Mouse (Mus musculus) adrenal gland, postnatal 4 days (tissue): ENCODE measurements at regions not wholly inside any gene's neighbourhood (a gene's known extent, or its start where the extent isn't known, plus 50 kb on each side); places are given as distances from the start of the nearest gene placed in this dataset.
"Not testable (repeated sequence)": the region's sequence is repeated elsewhere in the genome, so short reads cannot be mapped to it uniquely, and the experiment has no call there.

Source experiments
- DNase-seq, 2 experiments: peaks; one replicate each; pipeline ENCODE4 v3.0.0; 2021 to 2022; ENCODE audit warnings: low spot score in 2 of 2, mixed read lengths in 2 of 2

DNA sequence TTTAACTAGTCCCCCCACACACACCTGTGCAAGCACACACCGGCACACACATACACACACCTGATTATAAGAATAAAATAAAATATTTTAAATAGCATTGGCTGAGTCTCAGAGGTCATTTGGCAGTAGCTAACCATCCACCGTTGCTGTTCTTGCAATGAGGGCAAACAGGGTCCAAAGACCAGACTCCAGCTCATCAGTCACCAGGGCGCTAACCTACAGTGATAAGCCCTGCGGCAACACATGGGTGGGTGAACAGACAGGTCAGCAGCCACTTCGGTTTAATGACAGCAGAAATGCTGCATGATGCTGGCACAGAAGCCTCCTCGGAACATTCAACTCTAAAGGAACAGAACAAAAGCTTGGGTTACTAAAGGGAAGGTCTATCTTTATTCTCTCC, 54.9 kb downstream of the Tas2r134 start:
- DNase-seq = no peak

DNA sequence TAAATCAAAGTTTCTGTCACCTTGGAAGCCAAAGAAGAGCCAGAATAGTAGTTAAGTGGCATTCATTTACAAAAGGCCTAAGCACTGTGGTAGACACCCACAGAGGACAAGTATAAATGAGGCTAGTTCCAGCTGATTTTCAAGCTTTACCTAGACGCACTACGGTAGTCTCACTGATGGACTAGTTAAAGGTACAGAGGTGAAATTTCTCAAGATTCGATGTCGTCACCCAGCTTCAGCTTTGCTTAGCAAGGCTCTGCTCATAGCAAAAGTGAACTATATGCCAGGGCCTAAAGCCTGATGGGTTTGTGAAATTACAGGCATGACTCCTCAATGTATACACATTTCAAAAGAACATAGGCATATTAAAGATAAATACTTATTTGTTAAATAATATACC, 55.4 kb downstream of the Tas2r134 start:
- DNase-seq = no peak

DNA sequence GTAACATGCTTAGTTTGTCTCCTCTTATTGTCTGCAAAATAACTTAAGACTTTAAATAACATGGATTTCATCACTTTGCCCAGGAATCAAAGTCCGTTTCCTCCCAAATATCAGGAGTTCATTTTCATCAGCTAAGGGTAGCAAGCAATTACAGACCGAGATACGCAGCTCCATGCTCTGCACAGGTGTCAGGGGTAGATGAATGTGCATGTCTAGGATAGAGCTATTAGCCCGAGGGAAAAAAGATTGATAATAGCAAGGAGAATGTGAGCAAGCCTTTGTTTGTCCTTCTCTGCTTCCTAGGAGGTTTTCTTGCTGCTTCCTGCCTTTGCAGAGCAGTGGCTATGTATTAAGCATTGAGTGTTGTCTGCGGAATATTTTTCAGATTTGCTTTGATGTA, 77.8 kb downstream of the Tas2r134 start:
- DNase-seq = no peak

DNA sequence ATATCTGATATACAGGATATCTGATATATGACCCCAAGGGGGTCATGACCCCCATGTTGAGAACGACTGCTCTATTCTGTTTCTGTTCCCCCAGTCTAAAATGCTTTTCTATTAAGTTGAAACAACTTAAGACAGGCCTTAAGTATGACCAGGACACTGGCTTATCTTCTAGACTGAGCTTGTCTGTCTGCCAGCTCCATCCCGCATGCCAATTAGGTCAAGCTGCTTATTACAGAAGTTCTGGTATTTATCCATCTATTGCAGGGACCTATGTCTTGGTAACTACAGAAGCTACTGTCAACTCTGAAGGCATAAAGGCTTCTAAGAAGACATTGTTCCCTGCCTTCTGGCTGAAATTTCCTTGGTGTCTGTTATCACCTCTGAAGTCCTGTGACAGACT, 81.4 kb downstream of the Tas2r134 start:
- DNase-seq = no peak

DNA sequence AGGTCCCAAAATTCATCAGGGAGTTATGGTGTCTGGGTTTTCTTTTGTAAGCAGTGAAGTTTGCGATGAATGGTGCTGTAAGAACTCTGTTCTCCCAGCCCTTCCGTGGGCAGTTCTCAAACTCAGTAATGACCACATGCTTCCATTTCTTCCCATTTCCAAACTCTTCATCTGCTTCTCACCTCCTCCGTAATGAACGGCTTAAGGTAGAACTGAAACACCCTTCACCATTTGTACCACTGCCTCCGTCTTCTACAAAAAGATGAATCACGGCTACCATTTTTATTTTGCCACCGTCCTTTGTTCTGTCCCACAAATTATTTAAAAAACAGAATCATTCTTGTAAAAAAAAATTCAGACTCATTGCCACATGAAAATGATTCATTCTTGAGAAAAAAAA, 85.3 kb downstream of the Tas2r134 start:
- DNase-seq = no peak

DNA sequence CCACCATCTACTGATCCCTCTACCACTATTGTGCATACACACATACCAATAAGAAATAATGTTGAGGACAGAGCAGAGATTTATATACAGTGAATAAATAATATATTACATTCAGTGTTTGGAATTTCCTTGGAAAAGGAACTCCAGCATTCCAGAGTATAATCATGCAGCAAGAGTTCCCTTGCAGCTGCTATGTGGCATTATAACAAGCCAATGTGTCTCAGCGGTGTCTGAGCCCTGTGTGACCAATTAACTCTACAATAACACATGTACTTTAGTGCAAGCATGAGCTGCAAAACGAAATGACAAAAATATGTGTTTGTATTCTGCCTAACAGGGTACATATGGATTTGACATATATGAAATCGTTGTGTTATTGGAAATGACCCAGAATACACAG, 103.5 kb downstream of the Tas2r134 start:
- DNase-seq = no peak

DNA sequence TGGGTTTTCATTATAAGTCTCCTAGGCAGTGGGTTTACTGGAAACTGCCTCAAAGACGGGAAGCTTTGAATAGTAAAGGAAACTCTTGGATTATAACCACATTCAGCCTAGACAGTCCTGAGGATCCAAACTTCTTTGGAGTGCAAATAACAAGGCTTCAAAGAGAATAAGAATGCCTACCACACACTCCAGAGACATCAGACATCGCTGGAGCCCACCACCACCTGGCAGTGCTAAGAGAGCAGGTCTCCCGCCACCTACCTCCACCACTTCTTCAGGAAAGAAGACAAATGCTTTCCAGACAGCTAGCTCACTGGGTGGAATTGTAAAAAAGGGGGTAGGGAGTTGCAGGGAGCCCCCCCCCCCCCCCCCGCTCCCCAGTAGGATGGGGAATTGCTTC, 104.4 kb downstream of the Tas2r134 start:
- DNase-seq = no peak

DNA sequence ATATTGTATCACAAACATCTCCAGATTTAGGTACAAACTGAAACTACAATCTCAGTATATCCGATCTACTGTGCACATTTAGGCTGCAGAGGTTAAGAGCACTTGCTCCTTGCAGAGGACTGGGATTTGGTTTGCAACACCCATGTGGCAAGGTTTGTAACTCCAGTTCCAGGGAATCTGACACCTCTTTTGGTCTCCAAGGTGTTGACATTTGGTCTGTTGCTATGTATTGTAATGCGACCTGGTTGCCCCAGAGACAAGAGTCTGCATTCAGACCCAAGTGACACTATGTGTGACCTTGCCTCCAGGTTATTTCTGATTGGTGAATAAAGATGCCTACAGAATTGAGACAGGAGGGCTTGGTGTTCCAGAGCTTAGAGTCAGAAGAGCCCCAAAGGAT, 105.0 kb downstream of the Tas2r134 start:
- no peak for DNase-seq

DNA sequence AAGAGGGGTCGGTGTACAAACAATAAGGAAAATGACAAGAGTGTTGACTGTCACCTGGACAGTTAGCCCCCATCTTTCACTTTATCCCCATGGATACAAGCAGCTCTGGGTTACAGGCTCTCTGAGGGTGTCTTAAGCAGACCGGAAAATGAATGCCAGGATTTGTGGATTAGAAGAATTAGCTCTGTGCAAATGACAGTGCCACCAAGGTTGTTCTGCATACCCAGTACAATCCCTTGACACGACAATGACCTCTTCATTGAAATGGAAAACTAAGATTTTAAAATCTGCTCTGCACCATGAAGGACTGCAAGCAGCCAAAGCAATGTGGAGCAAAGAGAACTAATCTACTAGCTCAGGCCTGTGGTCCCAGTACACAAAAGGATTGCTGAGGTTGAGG, 105.9 kb downstream of the Tas2r134 start:
- no peak for DNase-seq

DNA sequence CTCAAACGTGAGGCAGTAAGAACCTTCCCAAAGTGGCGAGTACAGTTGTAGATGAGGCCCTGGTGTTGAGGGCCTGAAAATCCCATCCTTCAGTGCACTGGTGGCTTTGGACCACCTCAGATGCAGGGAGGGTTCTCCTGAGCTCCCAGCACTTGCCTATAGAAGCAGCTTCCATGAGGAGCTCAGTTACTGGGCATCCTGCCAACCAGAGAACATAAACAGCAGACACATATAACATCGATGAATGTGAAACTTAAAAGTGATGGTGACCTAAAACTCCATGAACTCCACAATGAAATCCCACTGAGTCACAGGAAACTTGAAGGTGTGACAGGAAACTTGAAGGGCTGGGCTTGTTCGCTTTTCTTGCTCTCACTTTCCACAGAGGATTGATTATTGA, 109.1 kb downstream of the Tas2r134 start:
- no peak for DNase-seq

DNA sequence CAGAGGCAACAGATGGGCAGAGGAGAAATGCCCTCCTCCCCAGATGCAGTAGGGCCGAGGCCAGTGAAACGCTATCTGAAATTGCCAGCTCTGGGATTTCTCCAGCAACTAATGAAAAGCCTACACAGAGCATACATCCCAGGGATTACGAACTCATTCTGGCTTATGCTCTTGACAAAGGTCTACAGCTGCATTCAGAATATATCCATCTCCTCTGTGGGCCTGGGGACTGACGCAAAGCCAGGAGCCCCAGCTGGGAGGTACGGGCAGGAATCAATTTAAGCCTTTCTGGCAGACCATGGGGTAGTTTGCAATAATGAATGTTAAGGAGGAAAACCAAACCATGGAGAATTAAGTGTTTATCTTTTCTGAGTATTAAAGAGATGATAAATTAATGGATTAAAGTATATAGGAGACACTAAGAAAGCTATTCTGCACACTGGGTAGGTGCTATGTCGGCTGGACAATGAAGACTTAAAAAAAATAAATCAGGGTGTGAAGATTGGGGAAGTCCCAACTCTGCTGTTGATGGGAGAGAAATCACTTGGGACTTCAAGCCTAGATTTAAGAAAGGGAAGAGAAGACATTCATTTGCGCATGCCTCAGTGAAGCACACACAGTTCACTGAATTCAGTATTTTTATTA, 120.5 kb downstream of the Tas2r134 start:
- DNase-seq = no peak

DNA sequence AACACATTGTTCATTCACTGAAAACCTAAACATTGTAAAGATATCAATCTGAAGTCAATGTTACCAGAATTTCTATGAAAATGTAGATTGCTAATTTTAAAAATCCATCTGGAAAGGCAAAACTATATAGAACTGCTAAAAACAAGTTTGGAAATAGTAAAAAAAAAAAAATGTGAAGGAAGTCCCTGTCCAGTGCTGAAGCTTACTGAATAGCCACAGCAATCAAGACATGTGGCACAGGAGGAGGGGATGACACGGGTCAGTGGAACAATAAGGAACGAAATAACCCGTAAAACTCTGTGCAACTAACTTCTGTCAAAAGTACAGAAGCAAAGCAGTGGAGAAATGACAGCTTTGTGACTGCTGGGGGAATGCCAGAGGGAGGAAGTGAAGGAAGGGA, 121.9 kb downstream of the Tas2r134 start:
- no peak for DNase-seq

DNA sequence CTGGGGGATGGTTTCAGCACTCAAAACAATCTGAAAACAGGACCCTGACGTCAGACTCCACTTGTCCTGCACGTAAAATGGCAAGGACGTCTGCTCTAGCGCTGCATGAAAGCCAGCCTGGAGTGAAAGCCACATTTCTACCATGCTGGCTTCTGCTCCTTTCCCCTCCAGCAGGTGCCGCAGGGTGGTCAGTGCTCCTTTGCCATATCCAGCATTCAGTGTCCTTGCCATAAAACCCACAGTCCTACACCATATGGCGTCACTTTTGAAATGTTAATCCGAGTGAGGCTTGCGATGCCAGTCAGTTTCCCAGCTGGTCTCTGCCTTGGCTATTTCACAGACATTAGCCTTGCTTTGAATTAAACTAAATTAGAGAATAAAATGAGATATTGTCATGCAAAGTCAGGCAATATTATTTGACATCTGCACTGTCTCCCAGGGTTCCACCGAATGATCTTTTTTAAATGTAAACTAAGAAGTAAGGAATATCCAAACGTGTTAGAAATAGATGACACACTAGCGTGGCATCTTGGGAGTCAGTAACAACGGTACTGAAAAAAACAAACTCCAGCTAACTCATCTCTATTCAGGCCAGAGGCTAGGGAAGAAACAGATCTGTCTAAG, 125.7 kb downstream of the Tas2r134 start:
- DNase-seq = no peak

DNA sequence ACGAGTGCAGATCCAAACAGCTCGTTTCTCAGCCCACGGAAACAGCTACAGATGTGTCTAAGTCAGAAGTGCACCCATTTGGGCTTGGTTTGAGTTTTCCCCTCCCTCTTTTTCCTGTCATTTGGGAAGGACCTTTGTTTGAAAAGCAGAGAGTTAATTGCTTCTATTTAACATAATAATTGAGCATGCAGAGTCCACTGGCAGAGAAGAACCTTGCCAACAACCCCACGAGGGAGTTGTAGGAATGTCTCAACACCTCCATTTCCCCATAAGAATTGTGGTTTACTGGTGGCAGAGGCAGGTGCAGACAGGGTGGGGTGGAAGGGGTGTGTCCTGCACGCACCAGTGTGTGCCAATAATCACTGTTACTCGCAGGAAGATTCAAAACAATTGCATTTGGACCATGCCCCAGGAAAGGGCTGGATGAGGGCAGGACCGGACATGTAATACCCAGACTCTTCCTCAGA, 126.3 kb downstream of the Tas2r134 start:
- DNase-seq = no peak

DNA sequence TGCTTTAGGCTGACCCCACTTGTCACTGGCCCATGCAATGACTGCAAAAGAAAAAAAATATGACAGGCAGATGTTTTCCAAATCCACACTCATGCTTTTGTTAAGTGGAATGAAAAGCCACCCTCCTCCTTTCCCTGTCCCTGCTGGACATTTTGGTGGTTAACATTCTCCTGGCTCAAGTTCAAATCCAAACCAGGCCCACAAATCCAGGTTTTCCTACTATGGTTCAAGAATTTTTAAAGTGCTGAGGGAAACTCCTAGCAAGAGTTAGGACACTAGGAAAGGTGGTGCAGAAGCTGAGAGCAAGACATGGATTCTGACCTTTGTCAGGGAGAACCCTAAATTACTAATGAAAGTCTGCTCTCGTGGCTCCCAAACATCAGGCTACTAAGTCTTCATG, 130.1 kb downstream of the Tas2r134 start:
- no peak for DNase-seq

DNA sequence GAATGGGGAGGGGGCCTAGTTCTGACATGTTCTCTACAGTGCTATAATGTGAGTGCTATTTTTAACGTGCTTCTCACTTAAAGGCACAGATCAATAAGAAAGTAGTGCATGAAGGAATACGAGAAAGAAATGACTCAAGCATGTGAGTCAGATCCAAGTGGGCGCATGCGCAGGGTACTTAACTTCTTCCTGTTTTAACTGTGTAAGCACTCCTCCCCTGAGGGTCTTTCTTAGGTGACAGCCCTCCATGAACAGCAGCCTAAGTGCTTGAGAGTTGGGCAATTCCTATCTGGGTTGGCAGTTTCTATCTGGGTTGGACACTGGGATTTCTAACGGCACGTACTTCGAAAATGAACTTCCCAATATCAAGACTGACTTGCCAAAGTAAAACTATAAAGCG, 130.8 kb downstream of the Tas2r134 start:
- no peak for DNase-seq

DNA sequence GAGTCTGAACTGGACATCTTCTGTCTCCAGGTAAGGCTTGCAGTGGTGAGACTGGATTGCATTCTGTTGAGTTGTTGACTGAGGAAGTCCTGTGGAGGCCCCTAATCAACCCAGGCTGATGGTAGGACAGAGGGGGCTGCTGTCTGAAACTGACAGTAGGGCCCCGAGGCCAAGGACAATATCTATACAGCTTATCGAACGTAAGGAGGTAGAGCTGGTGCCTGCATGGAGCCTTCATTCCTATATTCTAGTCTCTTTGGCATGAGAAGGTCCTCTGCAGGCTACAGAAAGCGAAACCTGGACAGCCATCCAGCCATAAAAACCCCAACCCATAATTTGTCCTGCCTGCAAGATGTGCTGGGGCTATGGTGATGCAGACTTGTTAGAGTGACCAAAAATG, 135.6 kb downstream of the Tas2r134 start:
- no peak for DNase-seq

DNA sequence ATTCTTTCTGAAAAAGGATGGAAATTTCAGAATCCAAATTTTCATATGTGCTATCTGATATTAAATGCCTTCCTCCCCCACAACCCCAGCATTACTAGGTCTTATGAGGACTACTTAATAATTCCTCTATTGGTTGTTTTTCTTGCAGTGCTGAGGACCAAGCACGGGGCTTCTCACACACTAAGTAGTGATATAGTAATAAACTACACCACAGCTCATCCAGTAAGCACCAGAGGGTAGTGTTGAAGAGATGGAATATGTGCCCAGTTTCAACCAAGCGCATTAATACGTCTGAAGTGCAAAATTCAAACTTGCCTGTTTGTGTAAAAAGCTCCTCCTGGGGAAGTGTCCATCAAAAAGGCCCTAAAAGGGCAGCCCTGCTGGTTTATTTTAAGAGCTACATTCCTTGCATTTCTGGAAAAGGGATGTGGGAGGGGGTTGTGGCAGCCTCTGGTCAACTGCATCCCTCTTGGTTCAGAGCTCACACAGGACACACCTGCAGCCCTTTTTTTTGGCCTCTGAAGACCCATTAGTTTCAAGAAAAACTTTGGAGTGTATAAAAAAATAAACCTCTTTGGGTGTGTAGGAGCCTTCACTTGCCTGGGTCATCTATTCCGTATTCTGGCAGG, 140.3 kb downstream of the Tas2r134 start:
- no peak for DNase-seq

DNA sequence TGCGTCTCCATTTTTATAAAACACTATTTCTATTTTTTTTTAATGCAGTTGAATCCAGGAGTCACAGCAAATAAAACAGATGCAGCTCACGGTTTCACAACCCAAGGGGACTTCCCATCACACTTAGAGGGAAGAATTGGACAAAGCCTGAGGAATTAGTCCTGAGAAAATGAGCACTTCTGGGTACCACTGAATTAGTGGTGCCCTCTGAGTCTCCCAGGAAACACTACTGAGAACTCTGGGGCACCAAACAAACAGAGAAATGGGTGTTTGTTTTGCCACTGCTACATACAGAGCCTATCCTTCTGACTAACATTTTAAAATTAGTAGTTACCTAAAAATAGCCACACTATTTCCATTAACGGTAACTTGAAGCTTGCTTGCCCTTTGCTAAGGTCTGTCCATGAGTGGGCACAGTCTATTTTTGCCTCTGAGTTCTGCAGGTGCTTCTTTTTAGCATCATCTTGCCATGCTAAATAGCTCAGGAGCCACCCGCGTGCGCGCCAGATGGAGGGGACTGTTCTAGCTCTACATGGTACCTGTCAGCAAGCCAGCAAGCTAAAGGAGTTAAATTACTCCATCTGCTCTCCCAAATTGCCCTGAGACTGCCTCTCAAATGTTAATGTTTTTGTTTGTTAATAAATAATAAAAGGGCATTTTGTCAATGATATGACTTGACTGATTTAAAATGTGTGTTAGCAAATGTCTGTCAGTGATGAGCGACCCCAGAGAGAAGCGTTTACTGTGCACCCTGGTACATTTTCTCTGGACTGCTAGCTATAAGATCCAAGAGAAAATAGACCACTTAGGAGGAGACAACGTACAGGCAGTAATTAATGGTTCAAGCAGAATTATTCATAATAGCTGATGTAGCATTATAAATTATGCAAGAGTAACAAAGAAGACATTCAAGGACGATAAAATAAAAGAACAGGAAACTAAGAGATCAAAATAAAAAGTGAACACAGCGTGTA, 141.3 kb downstream of the Tas2r134 start:
- no peak for DNase-seq

DNA sequence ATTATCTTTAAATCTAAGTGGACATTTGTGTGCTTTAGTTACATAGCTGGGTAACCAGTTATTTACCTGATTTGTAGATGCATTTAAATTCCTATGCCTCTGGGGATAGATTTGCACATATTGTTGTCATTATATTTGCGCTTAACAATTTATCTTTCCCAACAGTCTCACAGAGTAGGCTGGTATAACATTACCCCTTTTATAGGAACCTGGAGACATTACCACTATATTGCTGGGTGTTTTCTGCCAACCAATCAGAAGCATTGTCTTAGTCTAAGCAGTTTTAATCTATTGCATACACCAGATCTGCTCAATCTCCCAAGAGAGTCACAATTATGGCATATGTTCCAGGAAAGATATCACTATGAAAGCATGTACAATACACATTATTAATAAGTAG, 149.8 kb downstream of the Rbm43 start:
- no peak for DNase-seq

DNA sequence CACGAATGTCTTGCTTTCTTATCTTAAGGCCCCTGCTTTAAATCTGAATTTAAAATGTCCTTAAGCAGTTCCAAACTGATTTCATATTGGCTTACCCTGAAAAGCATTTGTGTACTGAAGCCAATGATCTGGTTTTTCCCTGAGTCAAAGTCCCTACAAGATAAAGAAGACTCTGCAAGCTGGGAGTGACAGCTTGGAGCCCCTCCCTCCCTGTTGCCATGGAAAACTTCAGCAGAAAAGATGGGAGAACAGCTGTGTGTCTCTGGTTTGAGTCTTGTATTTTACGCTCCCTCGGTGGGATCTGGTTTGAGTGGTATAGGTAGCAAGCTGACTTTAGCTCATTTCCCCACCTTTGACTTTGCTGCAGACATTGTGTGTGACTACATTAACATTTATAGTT, 146.1 kb downstream of the Rbm43 start:
- no peak for DNase-seq

DNA sequence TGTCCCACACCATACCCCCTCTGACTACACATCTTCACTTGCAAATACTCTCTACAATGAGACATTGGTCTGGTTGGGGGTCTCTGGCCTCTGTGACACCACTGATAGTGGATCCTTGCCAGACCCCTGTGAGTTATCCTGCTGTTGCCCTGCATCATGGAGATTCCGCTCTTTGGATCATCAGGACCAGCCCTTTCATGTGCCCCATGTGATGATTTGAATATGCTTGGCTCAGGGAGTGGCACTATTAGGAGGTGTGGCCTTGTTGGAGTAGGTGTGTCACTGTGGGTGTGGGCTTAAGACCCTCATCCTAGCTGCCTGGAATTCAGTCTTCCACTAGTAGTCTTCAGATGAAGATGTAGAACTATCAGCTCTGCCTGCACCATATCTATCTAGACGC, 141.7 kb downstream of the Rbm43 start:
- DNase-seq = not testable (repeated sequence)
